Mouse (Mus musculus) midbrain, embryonic 15.5 days (tissue): ENCODE data around the gene Stx8. TPM values are rescaled to one million over a fixed set of nuclear protein-coding genes. Genes with fewer than 3 reads are reported as not detected.

Experiments used
- ATAC-seq: fragments of 200-750 bp; cut with Nextera tagmentation; replicated peaks from 2 replicates; pipeline ENCODE4 v1.8.0; 2017; ENCODE audit warnings: moderate TSS enrichment
- H3K27ac ChIP-seq: fragments of 300-500 bp; sonication (generic); 2 replicates; pipeline ENCODE4 v1.5.1; 2015; ENCODE audit warnings: mild to moderate bottlenecking, inconsistent platforms
- H3K27me3 ChIP-seq: fragments of 300-500 bp; sonication (generic); replicated peaks from 2 replicates; pipeline ENCODE4 v1.6.1; 2015; ENCODE audit warnings: inconsistent platforms
- H3K36me3 ChIP-seq: fragments of 300-500 bp; sonication (generic); replicated peaks from 2 replicates; pipeline ENCODE4 v1.6.1; 2015; ENCODE audit warnings: inconsistent platforms
- H3K4me1 ChIP-seq: fragments of 300-500 bp; sonication (generic); 2 replicates; pipeline ENCODE4 v1.6.1; 2015; ENCODE audit warnings: inconsistent platforms
- H3K4me2 ChIP-seq: fragments of 300-500 bp; sonication (generic); 2 replicates; pipeline ENCODE4 v1.6.1; 2015; ENCODE audit warnings: inconsistent platforms, mild to moderate bottlenecking, moderate library complexity
- H3K4me3 ChIP-seq: fragments of 300-500 bp; sonication (generic); 2 replicates; pipeline ENCODE4 v1.5.1; 2015; ENCODE audit warnings: mild to moderate bottlenecking, inconsistent platforms
- H3K9ac ChIP-seq: fragments of 300-500 bp; sonication (generic); 2 replicates; pipeline ENCODE4 v1.6.1; 2015; ENCODE audit warnings: mild to moderate bottlenecking, inconsistent platforms
- H3K9me3 ChIP-seq: fragments of 300-500 bp; sonication (generic); 2 replicates; pipeline ENCODE4 v1.6.1; 2016; ENCODE audit warnings: inconsistent platforms
- WGBS: fragments of 180-500 bp; shearing (Covaris S2); methylation state at CpG from one replicate; pipeline ENCODE4 v1.1.7; 2015; ENCODE audit warnings: mixed read lengths; 5-methylcytosine and 5-hydroxymethylcytosine counted together
- polyA plus RNA-seq: library from polyadenylated mRNA; unstranded; fragments of >200 nt; fragmentation: Nextera tagmentation; extraction: Ambion mirVana; gene quantifications from 2 replicates; pipeline ENCODE4 v1.2.1, GENCODE M21; 2015

The Stx8 gene
- polyA plus RNA-seq, 1 experiment from 2014 or later = 60.8 TPM

DNA sequence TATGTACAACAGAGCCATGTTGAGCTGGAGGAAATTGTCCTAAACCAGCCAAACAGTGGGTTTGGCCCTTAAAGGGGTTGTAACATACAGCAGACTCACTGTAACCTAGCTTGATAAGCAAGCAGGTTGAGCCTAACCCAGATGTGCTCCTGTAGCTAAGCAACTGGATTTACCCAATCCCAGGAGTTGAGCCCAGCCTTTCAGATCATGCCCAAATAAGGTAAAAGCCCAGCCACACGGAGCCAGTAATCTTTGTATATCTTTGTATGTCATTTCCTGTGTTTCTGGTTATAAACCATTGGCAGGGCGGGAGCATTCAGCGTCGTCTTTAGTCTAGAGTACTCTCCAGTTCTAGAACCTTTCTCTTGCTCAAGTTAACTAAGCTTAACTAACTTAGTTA is 210.6 kb downstream of the Stx8 start:
- Histone ChIP-seq H3K4me2 (no peak overlapping the region), H3K4me3 (no peak overlapping the region), H3K4me1 (no peaks in the 10 kb centered on the region), H3K9ac (no peak overlapping the region), H3K36me3 (no peaks in the 10 kb centered on the region), H3K27ac (no peak overlapping the region), H3K27me3 (no peaks in the 10 kb centered on the region), H3K9me3 (no peaks in the 10 kb centered on the region)
- ATAC-seq = no peak
- WGBS = 82% methylated on average over 4 of the region's 4 CpGs

DNA sequence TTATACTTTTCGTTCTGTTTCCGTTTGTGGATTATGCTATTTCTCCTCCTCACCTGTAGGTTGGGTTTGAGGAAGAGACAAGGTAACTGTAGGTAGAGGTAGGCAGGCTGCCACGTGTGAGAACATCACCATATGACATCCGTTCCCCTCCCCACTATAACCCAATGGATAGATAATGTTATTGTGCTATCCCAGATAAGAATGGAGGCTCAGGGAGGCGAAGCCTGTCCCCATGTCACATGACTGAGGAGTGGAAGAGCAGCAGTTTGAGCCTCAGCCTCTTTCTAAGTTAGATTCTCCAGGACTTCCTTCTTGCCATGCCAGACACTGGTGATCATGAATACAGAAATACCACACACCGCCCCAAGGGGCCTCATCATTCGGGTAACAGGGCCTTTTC is 211.4 kb downstream of the Stx8 start:
- H3K4me2 ChIP-seq = no peak overlapping the region
- H3K36me3 ChIP-seq = no peaks in the 10 kb centered on the region
- WGBS = 72% methylated on average over 7 of the region's 7 CpGs
- H3K27me3 ChIP-seq = no peaks in the 10 kb centered on the region
- no peaks in the 10 kb centered on the region for H3K9me3 ChIP-seq
- H3K27ac ChIP-seq = no peak overlapping the region
- H3K4me3 ChIP-seq = no peak overlapping the region
- H3K9ac ChIP-seq = no peak overlapping the region
- no peaks in the 10 kb centered on the region for H3K4me1 ChIP-seq
- no peak for ATAC-seq

DNA sequence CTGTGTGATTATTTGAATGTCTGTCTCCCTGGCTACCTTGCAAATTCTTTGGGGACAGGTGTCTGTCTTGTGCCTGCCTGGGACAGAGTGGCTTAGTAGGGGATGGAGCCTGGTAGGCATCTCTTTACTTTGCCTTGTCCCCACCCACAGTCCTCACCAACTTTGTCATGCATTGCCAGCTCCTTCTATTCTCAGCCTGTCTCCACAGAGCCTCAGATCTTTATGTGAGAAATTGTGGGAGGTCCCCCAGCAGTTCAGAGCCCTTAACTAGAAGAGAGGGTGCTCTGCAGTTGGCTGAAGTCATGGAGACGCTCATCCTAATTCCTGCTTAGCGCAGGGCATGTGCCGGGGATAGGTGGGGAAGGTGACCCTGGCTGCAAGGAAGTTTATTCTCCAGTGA is 219.7 kb downstream of the Stx8 start:
- no peaks in the 10 kb centered on the region for H3K9me3 ChIP-seq
- ATAC-seq = no peak
- H3K4me1 ChIP-seq = no peaks in the 10 kb centered on the region
- no peak overlapping the region for H3K4me2 ChIP-seq
- H3K9ac ChIP-seq = no peak overlapping the region
- no peaks in the 10 kb centered on the region for H3K27me3 ChIP-seq
- WGBS = 88% methylated on average over 3 of the region's 3 CpGs
- no peak overlapping the region for H3K27ac ChIP-seq
- H3K36me3 ChIP-seq = no peaks in the 10 kb centered on the region
- H3K4me3 ChIP-seq = no peak overlapping the region

DNA sequence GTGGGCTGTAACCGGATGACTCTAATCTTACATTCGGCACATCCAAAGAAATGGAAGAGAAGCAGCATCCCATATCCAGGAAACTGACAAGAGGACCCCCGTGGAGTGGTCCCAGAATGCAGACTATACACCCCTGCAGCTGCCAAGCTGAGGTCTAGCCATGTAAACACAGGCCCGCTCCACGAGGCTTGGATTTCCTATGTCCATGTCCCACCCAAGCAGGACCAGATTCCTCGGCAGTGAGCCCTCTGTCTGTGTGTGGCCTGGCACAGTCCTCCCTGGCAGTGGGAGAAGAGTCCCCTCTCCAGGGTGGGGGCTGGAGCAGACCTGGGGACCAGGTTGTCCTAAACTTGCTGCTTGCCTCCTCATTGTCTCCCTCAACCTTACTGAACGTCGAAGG is 221.2 kb downstream of the Stx8 start:
- no peak for ATAC-seq
- no peak overlapping the region for H3K4me3 ChIP-seq
- H3K27me3 ChIP-seq = no peaks in the 10 kb centered on the region
- whole genome bisulfite sequencing = 77% methylated on average over 8 of the region's 8 CpGs
- no peak overlapping the region for H3K9ac ChIP-seq
- no peak overlapping the region for H3K27ac ChIP-seq
- no peaks in the 10 kb centered on the region for H3K4me1 ChIP-seq
- H3K9me3 ChIP-seq = no peaks in the 10 kb centered on the region
- no peak overlapping the region for H3K4me2 ChIP-seq
- no peaks in the 10 kb centered on the region for H3K36me3 ChIP-seq

DNA sequence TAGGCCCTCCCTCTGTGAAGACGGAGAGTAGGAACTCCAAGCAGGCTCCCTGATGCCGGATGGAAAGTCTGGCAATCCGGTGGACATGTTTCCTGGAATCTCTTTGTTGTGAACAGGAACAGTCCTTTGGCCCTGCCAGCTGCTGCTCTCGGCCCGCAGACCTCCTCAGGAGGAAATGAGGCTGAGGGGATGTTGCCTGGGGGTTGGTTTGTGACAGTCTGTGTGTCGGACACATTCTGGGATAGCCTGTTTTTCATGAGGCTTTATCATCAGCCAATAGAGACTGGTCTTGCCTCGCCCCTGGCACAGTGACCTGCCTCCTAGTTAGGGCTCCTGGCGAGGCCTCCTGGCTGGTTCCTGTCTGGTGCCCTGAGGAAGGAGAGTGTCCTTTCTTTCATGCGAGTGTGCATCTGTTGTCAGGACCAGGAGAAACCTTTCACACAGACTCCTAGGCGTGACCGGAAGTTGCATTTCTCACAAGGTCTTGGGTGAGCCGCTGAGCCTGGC is 222.8 kb downstream of the Stx8 start:
- H3K9ac ChIP-seq = no peak overlapping the region
- no peaks in the 10 kb centered on the region for H3K9me3 ChIP-seq
- no peaks in the 10 kb centered on the region for H3K27me3 ChIP-seq
- H3K4me1 ChIP-seq = no peaks in the 10 kb centered on the region
- no peak for ATAC-seq
- no peak overlapping the region for H3K27ac ChIP-seq
- H3K4me2 ChIP-seq = no peak overlapping the region
- H3K36me3 ChIP-seq = no peaks in the 10 kb centered on the region
- 74% methylated on average over 12 of the region's 12 CpGs for WGBS
- no peak overlapping the region for H3K4me3 ChIP-seq

DNA sequence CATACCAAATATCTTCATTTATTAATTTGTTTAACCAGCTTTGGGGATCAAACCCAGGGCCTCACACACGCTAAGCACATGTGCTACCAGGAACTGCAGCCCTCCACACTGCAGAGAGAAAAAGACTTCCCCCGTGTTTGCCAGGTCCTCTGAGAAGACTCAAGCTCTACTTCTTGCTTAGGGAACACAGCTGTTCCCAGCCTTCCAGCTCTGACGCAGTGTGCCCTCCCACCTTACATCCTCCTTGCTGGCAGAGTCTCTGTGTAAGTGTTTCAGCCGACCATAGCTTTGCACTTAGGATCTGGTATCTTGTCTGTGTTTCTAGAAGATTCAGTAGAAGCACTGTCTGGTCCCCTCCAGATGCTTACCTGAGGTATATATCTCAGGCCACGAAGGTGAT is 224.9 kb downstream of the Stx8 start:
- H3K27me3 ChIP-seq = no peaks in the 10 kb centered on the region
- H3K9me3 ChIP-seq = no peaks in the 10 kb centered on the region
- H3K9ac ChIP-seq = no peak overlapping the region
- no peak overlapping the region for H3K4me2 ChIP-seq
- H3K27ac ChIP-seq = no peak overlapping the region
- peaks cover 8% of the 10 kb centered on the region; the same call in 1 of the 2 replicates for H3K4me1 ChIP-seq
- H3K4me3 ChIP-seq = no peak overlapping the region
- 86% methylated on average over 5 of the region's 5 CpGs for WGBS
- H3K36me3 ChIP-seq = no peaks in the 10 kb centered on the region
- ATAC-seq = no peak

DNA sequence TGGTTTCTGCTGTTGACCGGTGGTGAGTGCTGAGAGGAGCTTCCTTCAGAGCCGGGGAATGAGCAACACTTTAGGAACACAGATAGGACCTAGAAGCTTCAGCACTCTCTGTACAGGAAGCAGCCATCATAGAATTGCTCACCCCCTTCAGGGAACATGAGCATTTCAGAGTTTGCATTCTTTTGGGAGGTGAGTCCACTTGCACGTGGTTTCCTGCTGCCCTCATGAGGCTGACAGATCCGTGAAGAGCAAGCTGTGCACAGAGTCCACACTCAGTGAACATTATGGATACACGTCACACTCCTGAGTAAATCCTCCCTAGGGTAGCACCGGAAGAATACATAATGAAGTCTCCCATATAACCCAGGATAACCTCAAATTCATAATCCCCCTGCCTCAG is 229.2 kb downstream of the Stx8 start:
- H3K27ac ChIP-seq = no peak overlapping the region
- H3K9me3 ChIP-seq = no peaks in the 10 kb centered on the region
- no peak overlapping the region for H3K4me2 ChIP-seq
- H3K27me3 ChIP-seq = no peaks in the 10 kb centered on the region
- H3K4me1 ChIP-seq = peaks cover 14% of the 10 kb centered on the region; the same call in 1 of the 2 replicates
- no peaks in the 10 kb centered on the region for H3K36me3 ChIP-seq
- 63% methylated on average over 6 of the region's 6 CpGs for WGBS
- no peak for ATAC-seq
- no peak overlapping the region for H3K4me3 ChIP-seq
- no peak overlapping the region for H3K9ac ChIP-seq

DNA sequence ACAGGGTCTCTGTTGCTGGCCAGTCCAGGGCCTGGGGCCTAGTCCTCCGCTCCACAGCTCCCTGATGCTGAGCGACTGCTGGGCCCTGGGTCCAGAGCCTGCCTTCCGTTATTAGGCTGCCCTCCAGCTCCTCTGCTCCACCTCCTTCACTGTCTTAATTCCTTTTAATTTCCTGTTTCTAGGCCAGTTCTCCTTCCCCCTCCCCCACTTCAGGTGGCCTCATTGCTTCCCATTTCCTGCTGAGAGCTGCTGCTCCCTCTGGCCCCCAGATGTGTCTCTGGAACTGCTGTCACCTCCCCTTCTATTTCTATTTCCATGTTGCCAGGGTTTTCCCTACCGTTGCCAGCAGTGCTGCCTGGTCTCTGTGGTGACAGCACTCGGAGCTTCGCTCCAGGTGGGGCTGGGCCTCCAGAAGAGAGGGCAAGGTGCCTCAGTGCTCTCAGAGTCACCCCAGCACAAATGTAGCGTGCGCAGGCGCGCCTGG is 229.7 kb downstream of the Stx8 start:
- H3K27me3 ChIP-seq = no peaks in the 10 kb centered on the region
- ATAC-seq = no peak
- H3K9me3 ChIP-seq = no peaks in the 10 kb centered on the region
- peaks cover 16% of the 10 kb centered on the region; the same call in 1 of the 2 replicates for H3K4me1 ChIP-seq
- no peak overlapping the region for H3K4me3 ChIP-seq
- no peaks in the 10 kb centered on the region for H3K36me3 ChIP-seq
- H3K4me2 ChIP-seq = no peak overlapping the region
- H3K27ac ChIP-seq = 0 out of 2 replicates have a peak overlapping the region, but pooled peaks have one; percentile 1
- WGBS = 63% methylated on average over 10 of the region's 10 CpGs
- H3K9ac ChIP-seq = no peak overlapping the region

DNA sequence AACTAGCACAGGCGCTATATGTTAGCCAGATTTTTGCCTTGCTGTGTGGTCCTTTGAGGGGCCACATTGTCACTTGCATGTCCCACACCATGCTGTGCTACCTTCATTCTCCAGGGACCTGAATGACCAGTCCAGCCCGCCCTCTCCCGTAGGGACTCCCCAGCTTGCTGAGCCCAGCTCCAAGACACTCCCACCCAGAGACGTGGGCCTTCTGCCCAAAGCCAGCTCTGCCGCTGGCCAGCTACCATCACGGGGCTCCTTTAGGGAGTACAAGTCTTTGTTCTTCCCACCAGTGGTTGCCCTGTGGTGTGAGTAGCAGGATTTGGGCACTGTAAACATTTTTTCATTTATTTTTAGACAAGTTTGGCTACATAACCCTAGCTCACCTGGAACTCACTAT is 230.6 kb downstream of the Stx8 start:
- H3K9ac ChIP-seq = no peak overlapping the region
- no peak overlapping the region for H3K4me2 ChIP-seq
- H3K4me3 ChIP-seq = no peak overlapping the region
- no peak for ATAC-seq
- H3K27ac ChIP-seq = no peak overlapping the region
- 67% methylated on average over 6 of the region's 6 CpGs for WGBS
- no peaks in the 10 kb centered on the region for H3K27me3 ChIP-seq
- H3K4me1 ChIP-seq = peaks cover 16% of the 10 kb centered on the region; the same call in 1 of the 2 replicates
- H3K9me3 ChIP-seq = no peaks in the 10 kb centered on the region
- no peaks in the 10 kb centered on the region for H3K36me3 ChIP-seq

DNA sequence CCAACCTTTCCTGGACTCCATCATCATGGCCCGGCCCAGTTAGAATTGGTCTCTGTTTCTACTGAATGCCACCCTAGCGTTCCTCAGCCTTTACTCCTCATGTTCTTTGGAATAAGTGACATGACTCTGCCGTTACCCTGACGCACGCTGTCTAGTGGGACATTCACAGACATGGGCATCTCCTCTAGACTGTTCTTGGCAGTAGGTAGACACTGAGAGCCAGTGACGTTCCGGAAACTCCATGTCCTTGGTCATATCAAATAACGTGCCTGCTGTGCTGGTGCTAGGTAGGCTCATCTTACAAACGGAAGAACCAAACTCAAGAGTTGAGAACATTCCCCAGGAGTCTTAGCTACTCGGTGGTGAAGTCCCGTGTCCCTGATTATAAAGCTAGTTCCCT is 231.5 kb downstream of the Stx8 start:
- Histone ChIP-seq H3K27ac (no peak overlapping the region), H3K9ac (no peak overlapping the region), H3K4me3 (no peak overlapping the region), H3K9me3 (no peaks in the 10 kb centered on the region), H3K4me1 (peaks cover 19% of the 10 kb centered on the region; the same call in 1 of the 2 replicates), H3K36me3 (no peaks in the 10 kb centered on the region), H3K27me3 (no peaks in the 10 kb centered on the region), H3K4me2 (no peak overlapping the region)
- ATAC-seq = no peak
- WGBS = 93% methylated on average over 11 of the region's 11 CpGs

DNA sequence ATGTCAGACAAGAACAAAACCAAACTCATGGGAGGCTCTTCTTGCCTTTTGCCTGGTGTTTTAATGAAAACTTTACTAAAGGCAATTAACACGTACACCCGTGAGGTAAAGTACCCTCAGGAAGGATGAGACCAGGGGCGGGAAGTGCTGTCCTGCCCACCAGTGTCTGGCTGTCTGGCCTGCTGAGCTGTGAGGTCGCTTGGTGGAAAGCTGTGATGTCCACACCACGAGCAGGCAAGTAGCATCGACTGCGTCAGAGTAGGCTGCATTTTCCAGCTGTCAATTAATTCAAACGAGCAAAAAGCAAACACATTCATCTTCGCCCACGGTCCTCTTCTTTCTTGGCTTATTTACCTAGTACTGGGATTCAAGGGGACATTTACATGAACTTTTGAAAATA is 232.7 kb downstream of the Stx8 start:
- Histone ChIP-seq H3K27me3 (no peaks in the 10 kb centered on the region), H3K4me2 (no peak overlapping the region), H3K4me3 (no peak overlapping the region), H3K9me3 (no peaks in the 10 kb centered on the region), H3K36me3 (no peaks in the 10 kb centered on the region), H3K4me1 (peaks cover 19% of the 10 kb centered on the region; the same call in 1 of the 2 replicates), H3K9ac (no peak overlapping the region), H3K27ac (no peak overlapping the region)
- 70% methylated on average over 10 of the region's 10 CpGs for WGBS
- no peak for ATAC-seq

DNA sequence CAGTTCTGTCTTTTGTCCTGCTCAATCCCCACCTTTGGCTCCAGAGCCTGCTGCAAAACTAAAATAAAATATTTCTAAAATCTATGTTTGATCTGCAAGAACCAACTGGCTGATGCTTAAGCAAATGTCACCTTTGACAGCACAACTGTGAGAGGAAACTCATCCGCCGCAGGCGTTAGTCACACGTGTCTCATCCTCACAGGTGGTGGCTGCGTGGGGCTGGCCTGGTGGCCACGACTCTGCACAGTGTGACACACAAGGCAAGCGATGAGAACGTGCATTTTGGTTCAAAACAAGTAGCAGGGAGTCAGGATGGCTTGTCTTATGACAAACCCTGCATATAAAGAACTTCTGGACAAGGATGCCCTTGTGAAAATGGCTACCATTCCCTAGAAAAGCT is 233.1 kb downstream of the Stx8 start:
- Histone ChIP-seq H3K9ac (no peak overlapping the region), H3K4me3 (no peak overlapping the region), H3K4me2 (no peak overlapping the region), H3K27ac (no peak overlapping the region), H3K36me3 (no peaks in the 10 kb centered on the region), H3K4me1 (peaks cover 19% of the 10 kb centered on the region; the same call in 1 of the 2 replicates), H3K27me3 (no peaks in the 10 kb centered on the region), H3K9me3 (no peaks in the 10 kb centered on the region)
- ATAC-seq = no peak
- WGBS = 68% methylated on average over 8 of the region's 8 CpGs

DNA sequence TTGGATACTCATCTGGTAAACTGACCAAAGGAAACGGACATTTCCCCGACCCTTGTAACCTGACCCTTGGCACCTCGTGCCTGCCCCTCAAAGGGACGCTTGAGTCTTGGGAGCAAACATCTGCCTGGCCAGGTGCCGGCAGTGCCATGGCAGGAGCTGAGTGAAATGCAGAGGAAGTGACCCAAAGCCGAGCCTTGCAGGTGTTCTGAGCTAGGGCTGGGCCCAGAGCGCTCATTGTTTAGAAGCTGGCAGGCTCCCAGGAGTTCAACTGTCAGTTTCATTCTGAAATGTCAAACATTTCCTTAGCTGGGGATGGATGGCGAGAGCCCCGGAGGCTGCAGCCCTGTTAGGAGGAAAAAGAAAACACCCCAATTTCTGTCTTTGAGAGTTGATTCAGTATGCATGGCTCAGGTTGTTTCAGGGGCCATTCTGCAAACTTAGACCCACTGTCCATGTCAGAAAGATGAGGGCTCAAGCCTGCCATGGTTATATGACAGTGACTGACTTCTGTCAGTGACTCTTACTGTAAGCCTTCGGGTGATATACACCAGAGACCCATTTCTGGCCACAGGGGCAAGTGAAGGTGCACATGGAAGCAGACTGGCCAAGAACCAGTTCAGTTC is 233.9 kb downstream of the Stx8 start:
- no peak for ATAC-seq
- no peak overlapping the region for H3K4me2 ChIP-seq
- WGBS = 38% methylated on average over 10 of the region's 10 CpGs
- no peak overlapping the region for H3K9ac ChIP-seq
- no peaks in the 10 kb centered on the region for H3K36me3 ChIP-seq
- no peak overlapping the region for H3K27ac ChIP-seq
- peaks cover 19% of the 10 kb centered on the region; the same call in 1 of the 2 replicates for H3K4me1 ChIP-seq
- H3K27me3 ChIP-seq = 0 out of 2 replicates have a peak, but pooled peaks cover 4% of the 10 kb centered on the region
- H3K9me3 ChIP-seq = no peaks in the 10 kb centered on the region
- no peak overlapping the region for H3K4me3 ChIP-seq
